Comparison of ENCODE assay signal across 8 mouse cellular contexts in the genomic region with DNA sequence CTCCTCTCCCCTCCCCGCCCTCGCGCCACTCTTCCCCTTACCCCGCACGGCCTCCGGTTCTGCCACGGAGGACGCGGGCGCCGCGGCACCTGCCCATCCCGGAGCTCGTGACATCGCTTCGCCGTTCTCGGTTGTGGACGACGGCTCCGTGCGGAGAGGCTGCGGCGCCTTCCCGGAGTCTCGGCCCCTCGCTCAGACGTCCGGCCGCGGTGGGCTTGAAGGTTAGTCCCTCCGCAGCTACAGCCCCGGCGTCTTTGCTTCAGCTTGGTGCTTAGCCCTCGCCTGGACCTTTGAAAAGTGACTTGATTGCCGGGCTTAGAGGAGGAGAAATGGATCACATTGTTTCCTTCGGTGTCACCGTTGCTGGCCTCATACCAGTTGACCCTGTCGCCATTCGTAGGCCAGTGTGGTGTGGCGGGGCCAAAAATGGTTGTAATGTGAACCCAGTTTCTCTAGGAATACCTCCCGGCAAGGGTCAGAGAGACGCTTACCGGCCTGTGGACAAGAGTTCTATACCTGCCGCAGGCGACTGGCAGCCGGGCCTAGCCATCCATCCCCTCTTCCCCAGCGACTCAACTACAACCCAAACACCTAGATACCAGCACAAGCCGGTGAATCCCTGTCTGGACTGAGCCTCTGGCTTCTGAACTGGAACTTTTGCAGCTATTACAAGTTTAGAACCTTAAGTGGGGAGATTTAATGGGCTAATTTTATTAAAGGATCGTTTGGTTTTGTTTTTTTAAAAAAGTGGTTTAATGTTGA. TPM values are rescaled to one million over a fixed set of nuclear protein-coding genes. Genes with fewer than 3 reads are reported as not detected.
DNase-seq lines count a peak whose midpoint lies in the region; ATAC-seq and TF ChIP-seq lines count a peak whose summit lies in the region.

No protein-coding gene starts in this region.

- no peak for DNase-seq in lung, adult 2 months
- DNase-seq in lung, postnatal 25 days (ENCODE audit: low spot score) = no peak
- peak; percentile 59 for DNase-seq in adrenal gland, postnatal 14 days
- DNase-seq in forebrain, embryonic 10.5 days (ENCODE audit: extremely low spot score, low spot score) = peak; percentile 52
- peak; percentile 43 to 52 for DNase-seq in spleen, postnatal 14 days (ENCODE audit: low spot score in 2 of 2)
- DNase-seq in frontal cortex, postnatal 25 days (ENCODE audit: low spot score in 2 of 2) = no peak

- H3K4me2 ChIP-seq in hindbrain, embryonic 16.5 days (ENCODE audit: low read length) = peak overlapping the region; percentile 89
- peak overlapping the region; percentile 72 for H3K4me2 ChIP-seq in lung, embryonic 16.5 days (ENCODE audit: low read depth, low read length)

- under 1% methylated on average over 50 of the region's 50 CpGs for WGBS in lung, adult 2 months
- WGBS in forebrain, embryonic 10.5 days = under 1% methylated on average over 50 of the region's 50 CpGs
- 0% methylated on average over 50 of the region's 50 CpGs for WGBS in hindbrain, embryonic 16.5 days
- under 1% methylated on average over 50 of the region's 50 CpGs for WGBS in lung, embryonic 16.5 days

- peak overlapping the region; percentile 87 for H3K4me3 ChIP-seq in lung, adult 2 months (replicated peaks; ENCODE audit: extremely low read depth, low read depth, low read length)
- peak overlapping the region; percentile 94 for H3K4me3 ChIP-seq in forebrain, embryonic 10.5 days
- peak overlapping the region; percentile 80 for H3K4me3 ChIP-seq in hindbrain, embryonic 16.5 days (ENCODE audit: low read length)
- H3K4me3 ChIP-seq in lung, embryonic 16.5 days (ENCODE audit: low read length) = peak overlapping the region; percentile 91

- no peaks in the 10 kb centered on the region; the same call in 1 of the 2 replicates for H3K4me1 ChIP-seq in lung, adult 2 months (ENCODE audit: control insufficient read depth, insufficient read depth, low read length)
- H3K4me1 ChIP-seq in forebrain, embryonic 10.5 days = peaks cover 15% of the 10 kb centered on the region
- H3K4me1 ChIP-seq in hindbrain, embryonic 16.5 days (ENCODE audit: control insufficient read depth, insufficient read depth, low read depth, low read length) = peaks cover 21% of the 10 kb centered on the region
- peaks cover 15% of the 10 kb centered on the region for H3K4me1 ChIP-seq in lung, embryonic 16.5 days (replicated peaks; ENCODE audit: control insufficient read depth, insufficient read depth, low read length)

- peaks cover 16% of the 10 kb centered on the region for H3K9me3 ChIP-seq in forebrain, embryonic 10.5 days
- H3K9me3 ChIP-seq in hindbrain, embryonic 16.5 days (ENCODE audit: control insufficient read depth, low read length) = no peaks in the 10 kb centered on the region
- H3K9me3 ChIP-seq in lung, embryonic 16.5 days (ENCODE audit: control insufficient read depth, low read length) = no peaks in the 10 kb centered on the region

- peak overlapping the region; percentile 84 for H3K9ac ChIP-seq in hindbrain, embryonic 16.5 days (ENCODE audit: low read depth, low read length)
- peak overlapping the region; percentile 98 for H3K9ac ChIP-seq in lung, embryonic 16.5 days (ENCODE audit: low read length)

- no peak for TF ChIP-seq CTCF in lung, adult 2 months (IDR thresholded peaks at IDR 0.05; ENCODE audit: insufficient read depth, low read length)

- H3K27me3 ChIP-seq in forebrain, embryonic 10.5 days (ENCODE audit: poor library complexity, severe bottlenecking) = no peaks in the 10 kb centered on the region
- no peaks in the 10 kb centered on the region for H3K27me3 ChIP-seq in hindbrain, embryonic 16.5 days (replicated peaks; ENCODE audit: control insufficient read depth, insufficient read depth, low read length)
- H3K27me3 ChIP-seq in lung, embryonic 16.5 days (ENCODE audit: control insufficient read depth, insufficient read depth, low read depth, low read length) = no peaks in the 10 kb centered on the region

- peak overlapping the region; percentile 97 for H3K27ac ChIP-seq in forebrain, embryonic 10.5 days
- H3K27ac ChIP-seq in hindbrain, embryonic 16.5 days (ENCODE audit: low read depth, low read length) = peak overlapping the region; percentile 92
- H3K27ac ChIP-seq in lung, embryonic 16.5 days (ENCODE audit: low read length) = peak overlapping the region; percentile 98

- no peak for TF ChIP-seq POLR2A in lung, adult 2 months (IDR thresholded peaks at IDR 0.05; ENCODE audit: borderline replicate concordance, extremely low read depth, low read depth, low read length)

- peaks cover 79% of the 10 kb centered on the region for H3K36me3 ChIP-seq in forebrain, embryonic 10.5 days (replicated peaks)
- H3K36me3 ChIP-seq in hindbrain, embryonic 16.5 days (ENCODE audit: control insufficient read depth, insufficient read depth, low read length) = peaks cover 20% of the 10 kb centered on the region
- peaks cover 33% of the 10 kb centered on the region for H3K36me3 ChIP-seq in lung, embryonic 16.5 days (ENCODE audit: control insufficient read depth, insufficient read depth, low read length)

- ATAC-seq in hindbrain, embryonic 16.5 days = no peak
- no peak for ATAC-seq in lung, embryonic 16.5 days (ENCODE audit: low read depth)

RNA-seq across cellular contexts. Expression of a gene that starts 1.0 kb away (rescaled TPM):
- 41.3 and 50.1 TPM in 2 replicates for polyA plus RNA-seq in lung, adult 2 months (2012; rRNA removed)
- total RNA-seq in adrenal gland, postnatal 14 days (2021) = 76.0 and 90.3 TPM in 2 replicates
- 524 and 528 TPM in 2 replicates for polyA plus RNA-seq in forebrain, embryonic 10.5 days (2016; fragmentation: Nextera tagmentation; extraction: Ambion mirVana)
- polyA plus RNA-seq in hindbrain, embryonic 16.5 days (2015; fragmentation: Nextera tagmentation; extraction: Ambion mirVana) = 106 and 143 TPM in 2 replicates
- polyA plus RNA-seq in lung, embryonic 16.5 days (2015; fragmentation: Nextera tagmentation; extraction: Ambion mirVana) = 318 and 395 TPM in 2 replicates

RNA-seq across cellular contexts. Expression of a gene that starts 8.5 kb away (rescaled TPM):
- 21.8 and 27.7 TPM in 2 replicates for polyA plus RNA-seq in lung, adult 2 months (2012; rRNA removed)
- total RNA-seq in adrenal gland, postnatal 14 days (2021) = 77.5 and 92.0 TPM in 2 replicates
- 196 and 210 TPM in 2 replicates for polyA plus RNA-seq in forebrain, embryonic 10.5 days (2016; fragmentation: Nextera tagmentation; extraction: Ambion mirVana)
- 64.0 and 67.4 TPM in 2 replicates for polyA plus RNA-seq in hindbrain, embryonic 16.5 days (2015; fragmentation: Nextera tagmentation; extraction: Ambion mirVana)
- 110 and 117 TPM in 2 replicates for polyA plus RNA-seq in lung, embryonic 16.5 days (2015; fragmentation: Nextera tagmentation; extraction: Ambion mirVana)

RNA-seq across cellular contexts. Expression of a gene that starts 9.7 kb away (rescaled TPM):
- 50.0 and 58.7 TPM in 2 replicates for polyA plus RNA-seq in lung, adult 2 months (2012; rRNA removed)
- 27.1 and 29.5 TPM in 2 replicates for total RNA-seq in adrenal gland, postnatal 14 days (2021)
- 48.0 and 49.3 TPM in 2 replicates for polyA plus RNA-seq in forebrain, embryonic 10.5 days (2016; fragmentation: Nextera tagmentation; extraction: Ambion mirVana)
- 32.5 and 42.6 TPM in 2 replicates for polyA plus RNA-seq in hindbrain, embryonic 16.5 days (2015; fragmentation: Nextera tagmentation; extraction: Ambion mirVana)
- polyA plus RNA-seq in lung, embryonic 16.5 days (2015; fragmentation: Nextera tagmentation; extraction: Ambion mirVana) = 38.0 and 42.3 TPM in 2 replicates

RNA-seq across cellular contexts. Expression of a gene that starts 15.4 kb away (rescaled TPM):
- polyA plus RNA-seq in lung, adult 2 months (2012; rRNA removed) = 77.9 and 88.0 TPM in 2 replicates
- total RNA-seq in adrenal gland, postnatal 14 days (2021) = 27.8 and 40.4 TPM in 2 replicates
- 8.3 and 8.7 TPM in 2 replicates for polyA plus RNA-seq in forebrain, embryonic 10.5 days (2016; fragmentation: Nextera tagmentation; extraction: Ambion mirVana)
- 23.1 and 27.1 TPM in 2 replicates for polyA plus RNA-seq in hindbrain, embryonic 16.5 days (2015; fragmentation: Nextera tagmentation; extraction: Ambion mirVana)
- 6.8 and 7.4 TPM in 2 replicates for polyA plus RNA-seq in lung, embryonic 16.5 days (2015; fragmentation: Nextera tagmentation; extraction: Ambion mirVana)

RNA-seq across cellular contexts. Expression of a gene that starts 26.0 kb away (rescaled TPM):
- polyA plus RNA-seq in lung, adult 2 months (2012; rRNA removed) = 21.6 and 30.2 TPM in 2 replicates
- 41.6 and 44.1 TPM in 2 replicates for total RNA-seq in adrenal gland, postnatal 14 days (2021)
- 29.0 and 32.3 TPM in 2 replicates for polyA plus RNA-seq in forebrain, embryonic 10.5 days (2016; fragmentation: Nextera tagmentation; extraction: Ambion mirVana)
- polyA plus RNA-seq in hindbrain, embryonic 16.5 days (2015; fragmentation: Nextera tagmentation; extraction: Ambion mirVana) = 43.5 and 46.4 TPM in 2 replicates
- polyA plus RNA-seq in lung, embryonic 16.5 days (2015; fragmentation: Nextera tagmentation; extraction: Ambion mirVana) = 31.4 and 32.8 TPM in 2 replicates

Comparison
In these comparisons a context has a peak if more than half of its experiments do, and no peak if none do; other contexts are left out.
1. DNase-seq: peak in adrenal gland, postnatal 14 days (single experiment), forebrain, embryonic 10.5 days (single experiment) and spleen, postnatal 14 days (2 of 2); none in lung, adult 2 months (single experiment), lung, postnatal 25 days (single experiment) and frontal cortex, postnatal 25 days (0 of 2).
2. Peak in every context shown above with its lines, with median percentiles within 50 percentile points of each other: H3K4me3 ChIP-seq and H3K27ac ChIP-seq.